Mouse (Mus musculus) hindbrain, embryonic 14.5 days (tissue): ENCODE measurements at regions not wholly inside any gene's neighbourhood (a gene's known extent, or its start where the extent isn't known, plus 50 kb on each side); places are given as distances from the start of the nearest gene placed in this dataset.

Experiments used
- ATAC-seq: fragments of 200-750 bp; cut with Nextera tagmentation; 2 replicates; pipeline ENCODE4 v1.8.0; 2017; ENCODE audit warnings: moderate number of reproducible peaks, mild to moderate bottlenecking, moderate TSS enrichment, moderate library complexity; ENCODE audit not compliant: low FRiP score
- DNase-seq: peaks from one replicate; pipeline ENCODE4 v3.0.0-alpha.2; 2015; ENCODE audit warnings: low spot score
- H3K27ac ChIP-seq: fragments of 300-500 bp; sonication (generic); 2 replicates; pipeline ENCODE4 v1.5.1; 2014; ENCODE audit warnings: mild to moderate bottlenecking, moderate library complexity
- H3K27me3 ChIP-seq: fragments of 300-500 bp; sonication (generic); 2 replicates; pipeline ENCODE4 v1.6.1; 2014; ENCODE audit warnings: mild to moderate bottlenecking, low read length, mixed read lengths; ENCODE audit not compliant: control insufficient read depth, insufficient read depth
- H3K36me3 ChIP-seq: fragments of 300-500 bp; sonication (generic); replicated peaks from 2 replicates; pipeline ENCODE4 v1.6.1; 2014; ENCODE audit not compliant: control insufficient read depth, insufficient read depth
- H3K4me1 ChIP-seq: fragments of 300-500 bp; sonication (generic); replicated peaks from 2 replicates; pipeline ENCODE4 v1.6.1; 2014; ENCODE audit warnings: antibody characterized with exemption, low read length, mixed read lengths; ENCODE audit not compliant: control insufficient read depth, insufficient read depth
- H3K4me2 ChIP-seq: fragments of 300-500 bp; sonication (generic); replicated peaks from 2 replicates; pipeline ENCODE4 v1.6.1; 2014; ENCODE audit warnings: mild to moderate bottlenecking, moderate library complexity
- H3K4me3 ChIP-seq: fragments of 300-500 bp; sonication (generic); replicated peaks from 2 replicates; pipeline ENCODE4 v1.5.1; 2014; ENCODE audit warnings: mild to moderate bottlenecking, low read length
- H3K9ac ChIP-seq: fragments of 300-500 bp; sonication (generic); 2 replicates; pipeline ENCODE4 v1.6.1; 2014
- H3K9me3 ChIP-seq: fragments of 300-500 bp; sonication (generic); 2 replicates; pipeline ENCODE4 v1.6.1; 2016; ENCODE audit warnings: low read length; ENCODE audit not compliant: control insufficient read depth
- WGBS: fragments of 180-500 bp; shearing (Covaris S2); extraction: QIAGEN DNeasy Blood & Tissue Kit; methylation state at CpG from one replicate; pipeline ENCODE4 v1.1.7; 2014; 5-methylcytosine and 5-hydroxymethylcytosine counted together

DNA sequence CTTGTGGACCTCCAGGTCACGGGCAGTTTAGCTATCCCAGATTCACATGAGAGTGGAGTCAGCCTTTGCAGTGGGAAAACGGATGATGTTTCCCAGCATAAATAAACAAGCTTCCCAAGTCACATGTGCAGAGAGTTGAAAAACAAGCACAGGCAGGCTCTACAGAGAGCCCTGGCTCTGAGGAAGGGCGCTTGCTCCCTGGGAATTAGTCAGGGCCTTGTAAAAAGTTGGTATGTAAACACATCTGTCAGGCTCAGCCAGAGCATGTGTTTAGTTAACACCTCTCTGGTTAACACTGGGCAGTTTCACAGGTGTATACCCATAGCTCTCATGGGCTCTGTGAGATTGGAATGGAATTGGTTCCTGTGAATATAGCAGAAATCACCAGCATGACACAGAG, 51.9 kb upstream of the Arhgap42 start:
- no peak overlapping the region for H3K4me2 ChIP-seq
- H3K9ac ChIP-seq: no peak overlapping the region
- no peaks in the 10 kb centered on the region for H3K4me1 ChIP-seq
- H3K36me3 ChIP-seq: no peaks in the 10 kb centered on the region
- no peak overlapping the region for H3K27ac ChIP-seq
- WGBS: 72% methylated on average over 3 of the region's 3 CpGs
- no peaks in the 10 kb centered on the region for H3K9me3 ChIP-seq
- ATAC-seq: no peak
- DNase-seq: no peak
- H3K27me3 ChIP-seq: no peaks in the 10 kb centered on the region
- no peak overlapping the region for H3K4me3 ChIP-seq

DNA sequence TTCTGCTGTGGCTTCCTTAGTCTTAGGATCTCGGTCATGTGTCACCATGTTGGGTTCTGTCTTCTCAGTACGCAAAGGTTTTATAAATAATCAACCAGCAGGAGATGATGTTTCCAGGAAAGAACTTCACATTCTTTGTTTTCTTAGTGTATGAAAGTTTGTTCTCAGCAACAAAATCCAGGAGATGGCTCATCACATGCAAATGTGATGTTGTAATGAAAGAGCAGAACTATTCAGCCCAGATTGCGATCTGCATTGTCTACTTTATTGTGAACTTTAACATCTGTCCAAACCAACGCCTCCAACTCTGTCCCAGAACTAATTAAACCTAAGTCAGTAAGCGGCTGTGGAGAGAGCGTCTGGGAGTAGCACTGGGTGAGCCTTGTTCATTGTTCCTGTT, 50.7 kb upstream of the Arhgap42 start:
- ATAC-seq: no peak
- H3K4me1 ChIP-seq: no peaks in the 10 kb centered on the region
- no peak overlapping the region for H3K4me3 ChIP-seq
- no peak overlapping the region for H3K27ac ChIP-seq
- H3K9me3 ChIP-seq: no peaks in the 10 kb centered on the region
- H3K4me2 ChIP-seq: no peak overlapping the region
- WGBS: 69% methylated on average over 6 of the region's 6 CpGs
- H3K36me3 ChIP-seq: no peaks in the 10 kb centered on the region
- H3K27me3 ChIP-seq: no peaks in the 10 kb centered on the region
- no peak for DNase-seq
- H3K9ac ChIP-seq: no peak overlapping the region
